Mouse (Mus musculus) megakaryocyte, embryonic 14.5 days (primary cell): ENCODE measurements at regions not wholly inside any gene's neighbourhood (a gene's known extent, or its start where the extent isn't known, plus 50 kb on each side); places are given as distances from the start of the nearest gene placed in this dataset.

Experiments
- FLI1 ChIP-seq: IDR thresholded peaks from 2 replicates; pipeline ENCODE4 v1.6.1; 2012; ENCODE audit warnings: low read length, inconsistent platforms, mixed read lengths
- GATA1 ChIP-seq: IDR thresholded peaks from 3 replicates; pipeline ENCODE4 v1.6.1; 2012; ENCODE audit warnings: mixed read lengths, low read length, inconsistent platforms, borderline replicate concordance

- TF ChIP-seq GATA1: no peak
- TF ChIP-seq FLI1: no peak
Measured at GRCm38 (mm10) chr11:113074328-113074727, 292.3 kb downstream of the Sox9 start.
